ENCODE assay signal across 18 mouse cellular contexts in the genomic region with DNA sequence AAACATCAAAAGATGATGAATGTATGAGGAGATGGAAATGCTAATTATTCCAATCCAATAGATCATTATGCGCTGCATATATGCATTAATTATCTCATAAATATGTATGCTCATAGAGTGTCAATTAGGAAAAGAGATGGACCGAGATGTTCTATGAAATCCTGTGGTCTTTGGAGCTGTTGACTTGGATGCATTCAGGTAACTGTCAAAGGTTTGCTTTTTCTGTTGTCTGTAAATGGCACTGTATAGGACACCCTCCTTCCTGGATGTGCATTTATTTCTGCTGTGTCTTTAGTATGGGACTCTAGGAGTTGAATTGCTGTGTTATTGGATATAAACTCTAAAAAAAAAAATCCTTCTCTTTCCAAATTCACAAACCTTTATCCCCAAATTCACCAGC.
A peak's percentile ranks its signal among the peaks of the same experiment; 100 is the strongest.
DNase-seq lines count a peak whose midpoint lies in the region; ATAC-seq and TF ChIP-seq lines count a peak whose summit lies in the region.
"Had no signal": no experiment of that assay in that cellular context is flagged by ENCODE, and none has a peak within 500 bp of the region (broad histone marks: within the 10 kb centered on the region; RNA-seq: fewer than 3 reads in every experiment).

No protein-coding gene starts in this region.

- H3K27ac ChIP-seq in heart, embryonic 11.5 days (ENCODE audit: low read depth, low read length), result no peak overlapping the region
- H3K27ac ChIP-seq in hindbrain, embryonic 15.5 days (replicated peaks), result peak overlapping the region; percentile 55
- no peak overlapping the region for H3K27ac ChIP-seq in hindbrain, postnatal 0 days
- peak overlapping the region; percentile 35 for H3K27ac ChIP-seq in forebrain, embryonic 14.5 days (ENCODE audit: low read depth, low read length)
- peak overlapping the region; percentile 62 for H3K27ac ChIP-seq in forebrain, embryonic 16.5 days (ENCODE audit: low read length)
- no peak overlapping the region for H3K27ac ChIP-seq in liver, postnatal 0 days (ENCODE audit: low read depth)
- H3K27ac ChIP-seq: embryonic facial prominence, embryonic 13.5 days; heart, adult 2 months; intestine, embryonic 15.5 days had no signal

- peak; percentile 14 for DNase-seq in heart, adult 11 months
- DNase-seq in hindbrain, postnatal 0 days (ENCODE audit: low spot score), result no peak
- no peak for DNase-seq in forebrain, embryonic 14.5 days (ENCODE audit: low spot score)
- no peak for DNase-seq in cerebellum, postnatal 25 days
- no peak for DNase-seq in liver, postnatal 0 days
- DNase-seq: adrenal gland, postnatal 14 days; cerebellum, postnatal 36 days; gastrocnemius, postnatal 10 days; heart, adult 2 months; kidney, adult 2 months had no signal

- TF ChIP-seq CTCF in hindbrain, postnatal 0 days (IDR thresholded peaks at IDR 0.05; ENCODE audit: low read depth), result no peak
- TF ChIP-seq CTCF in liver, postnatal 0 days (IDR thresholded peaks at IDR 0.05; ENCODE audit: low read depth), result no peak

- H3K36me3 ChIP-seq in heart, embryonic 11.5 days (ENCODE audit: control insufficient read depth, insufficient read depth, low read length), result no peaks in the 10 kb centered on the region
- no peaks in the 10 kb centered on the region for H3K36me3 ChIP-seq in hindbrain, embryonic 15.5 days
- H3K36me3 ChIP-seq in hindbrain, postnatal 0 days (ENCODE audit: insufficient read depth, low read length), result no peaks in the 10 kb centered on the region
- H3K36me3 ChIP-seq in forebrain, embryonic 14.5 days (ENCODE audit: control insufficient read depth, insufficient read depth, low read length), result no peaks in the 10 kb centered on the region
- H3K36me3 ChIP-seq in forebrain, embryonic 16.5 days (ENCODE audit: control insufficient read depth, insufficient read depth), result no peaks in the 10 kb centered on the region
- no peaks in the 10 kb centered on the region for H3K36me3 ChIP-seq in liver, postnatal 0 days (replicated peaks; ENCODE audit: insufficient read depth, low read length)
- H3K36me3 ChIP-seq: embryonic facial prominence, embryonic 13.5 days; heart, embryonic 12.5 days; intestine, embryonic 15.5 days had no signal

- no peaks in the 10 kb centered on the region for H3K9me3 ChIP-seq in heart, embryonic 11.5 days (replicated peaks; ENCODE audit: control insufficient read depth, low read length)
- H3K9me3 ChIP-seq in hindbrain, embryonic 15.5 days, result no peaks in the 10 kb centered on the region
- no peaks in the 10 kb centered on the region for H3K9me3 ChIP-seq in hindbrain, postnatal 0 days (ENCODE audit: low read length)
- no peaks in the 10 kb centered on the region for H3K9me3 ChIP-seq in forebrain, embryonic 14.5 days (replicated peaks; ENCODE audit: control insufficient read depth, low read length)
- no peaks in the 10 kb centered on the region for H3K9me3 ChIP-seq in forebrain, embryonic 16.5 days (ENCODE audit: control insufficient read depth, low read length)
- H3K9me3 ChIP-seq in liver, postnatal 0 days (ENCODE audit: low read length), result no peaks in the 10 kb centered on the region
- H3K9me3 ChIP-seq: embryonic facial prominence, embryonic 13.5 days; heart, embryonic 12.5 days; intestine, embryonic 15.5 days had no signal

- H3K4me2 ChIP-seq in heart, embryonic 11.5 days, result no peak overlapping the region
- H3K4me2 ChIP-seq in hindbrain, embryonic 15.5 days, result no peak overlapping the region
- no peak overlapping the region for H3K4me2 ChIP-seq in hindbrain, postnatal 0 days (ENCODE audit: low read depth, low read length)
- no peak overlapping the region for H3K4me2 ChIP-seq in forebrain, embryonic 14.5 days (ENCODE audit: low read length)
- H3K4me2 ChIP-seq in forebrain, embryonic 16.5 days (ENCODE audit: low read length), result no peak overlapping the region
- no peak overlapping the region for H3K4me2 ChIP-seq in liver, postnatal 0 days (ENCODE audit: low read depth, low read length)
- H3K4me2 ChIP-seq: embryonic facial prominence, embryonic 13.5 days; heart, embryonic 12.5 days; intestine, embryonic 15.5 days had no signal

- no peaks in the 10 kb centered on the region for H3K27me3 ChIP-seq in heart, embryonic 11.5 days (ENCODE audit: control insufficient read depth, insufficient read depth, low read length)
- H3K27me3 ChIP-seq in hindbrain, embryonic 15.5 days, result no peaks in the 10 kb centered on the region
- H3K27me3 ChIP-seq in hindbrain, postnatal 0 days (ENCODE audit: insufficient read depth, low read length), result no peaks in the 10 kb centered on the region
- no peaks in the 10 kb centered on the region for H3K27me3 ChIP-seq in forebrain, embryonic 14.5 days (replicated peaks; ENCODE audit: control insufficient read depth, insufficient read depth, low read length)
- no peaks in the 10 kb centered on the region for H3K27me3 ChIP-seq in forebrain, embryonic 16.5 days (replicated peaks; ENCODE audit: control insufficient read depth, insufficient read depth, low read length)
- H3K27me3 ChIP-seq in liver, postnatal 0 days (ENCODE audit: insufficient read depth, low read length), result no peaks in the 10 kb centered on the region
- H3K27me3 ChIP-seq: intestine, embryonic 15.5 days had no signal

- ATAC-seq in heart, embryonic 11.5 days (replicated peaks; ENCODE audit: insufficient number of reproducible peaks, low FRiP score, low TSS enrichment), result no peak
- no peak for ATAC-seq in hindbrain, embryonic 15.5 days (ENCODE audit: low FRiP score, low read depth)
- no peak for ATAC-seq in hindbrain, postnatal 0 days
- peak; percentile 35 for ATAC-seq in forebrain, embryonic 14.5 days
- ATAC-seq in forebrain, embryonic 16.5 days, result peak; percentile 14; the same call in 1 of the 2 replicates
- ATAC-seq in liver, postnatal 0 days, result no peak
- ATAC-seq: activated CD4-positive, CD25-positive, alpha-beta regulatory T cell, adult 4 months; intestine, embryonic 15.5 days; Patski had no signal

- TF ChIP-seq EP300 in liver, postnatal 0 days (IDR thresholded peaks at IDR 0.05; ENCODE audit: low read depth), result no peak

- H3K4me3 ChIP-seq in heart, embryonic 11.5 days (ENCODE audit: low read depth, low read length), result no peak overlapping the region
- no peak overlapping the region for H3K4me3 ChIP-seq in hindbrain, embryonic 15.5 days
- H3K4me3 ChIP-seq in hindbrain, postnatal 0 days (ENCODE audit: low read length), result no peak overlapping the region
- no peak overlapping the region for H3K4me3 ChIP-seq in forebrain, embryonic 14.5 days (ENCODE audit: low read depth, low read length)
- H3K4me3 ChIP-seq in forebrain, embryonic 16.5 days (replicated peaks; ENCODE audit: low read length), result no peak overlapping the region
- H3K4me3 ChIP-seq in liver, postnatal 0 days (ENCODE audit: low read depth, low read length), result no peak overlapping the region
- H3K4me3 ChIP-seq: embryonic facial prominence, embryonic 13.5 days; heart, adult 2 months; heart, embryonic 12.5 days; intestine, embryonic 15.5 days had no signal

- WGBS in heart, embryonic 11.5 days (ENCODE audit: insufficient replicate concordance), result 84% methylated on average over 2 of the region's 2 CpGs
- 40% methylated on average over 2 of the region's 2 CpGs for WGBS in hindbrain, embryonic 15.5 days
- 43% methylated on average over 2 of the region's 2 CpGs for WGBS in hindbrain, postnatal 0 days
- WGBS in forebrain, embryonic 14.5 days, result 55% methylated on average over 2 of the region's 2 CpGs
- 33% methylated on average over 2 of the region's 2 CpGs for WGBS in forebrain, embryonic 16.5 days
- 73% methylated on average over 2 of the region's 2 CpGs for WGBS in liver, postnatal 0 days (ENCODE audit: insufficient replicate concordance)

- H3K9ac ChIP-seq in heart, embryonic 11.5 days (ENCODE audit: low read depth, low read length), result no peak overlapping the region
- H3K9ac ChIP-seq in hindbrain, embryonic 15.5 days, result no peak overlapping the region
- H3K9ac ChIP-seq in hindbrain, postnatal 0 days (replicated peaks; ENCODE audit: low read length), result no peak overlapping the region
- no peak overlapping the region for H3K9ac ChIP-seq in forebrain, embryonic 14.5 days (ENCODE audit: low read length)
- H3K9ac ChIP-seq in forebrain, embryonic 16.5 days (replicated peaks; ENCODE audit: low read depth, low read length), result no peak overlapping the region
- no peak overlapping the region for H3K9ac ChIP-seq in liver, postnatal 0 days (replicated peaks)
- H3K9ac ChIP-seq: embryonic facial prominence, embryonic 13.5 days; heart, embryonic 12.5 days; intestine, embryonic 15.5 days had no signal

- no peaks in the 10 kb centered on the region for H3K4me1 ChIP-seq in heart, embryonic 11.5 days (ENCODE audit: control insufficient read depth, insufficient read depth, low read length)
- H3K4me1 ChIP-seq in hindbrain, embryonic 15.5 days (replicated peaks), result peaks cover 35% of the 10 kb centered on the region
- H3K4me1 ChIP-seq in hindbrain, postnatal 0 days (ENCODE audit: insufficient read depth, low read length), result peaks cover 4% of the 10 kb centered on the region; the same call in 1 of the 2 replicates
- peaks cover 24% of the 10 kb centered on the region for H3K4me1 ChIP-seq in forebrain, embryonic 14.5 days (ENCODE audit: control insufficient read depth, insufficient read depth, low read length)
- H3K4me1 ChIP-seq in forebrain, embryonic 16.5 days (replicated peaks; ENCODE audit: control insufficient read depth, insufficient read depth, low read length), result peaks cover 22% of the 10 kb centered on the region
- H3K4me1 ChIP-seq in liver, postnatal 0 days (ENCODE audit: insufficient read depth), result no peaks in the 10 kb centered on the region
- H3K4me1 ChIP-seq: embryonic facial prominence, embryonic 13.5 days; intestine, embryonic 15.5 days had no signal

Comparison
In these comparisons a context has a peak if more than half of its experiments do, and no peak if none do; other contexts are left out.
1. H3K27ac ChIP-seq: peak in hindbrain, embryonic 15.5 days (single experiment), forebrain, embryonic 14.5 days (single experiment) and forebrain, embryonic 16.5 days (single experiment); none in heart, embryonic 11.5 days (single experiment), hindbrain, postnatal 0 days (single experiment) and liver, postnatal 0 days (single experiment).
2. ATAC-seq: peak in forebrain, embryonic 14.5 days (single experiment) and forebrain, embryonic 16.5 days (single experiment); none in heart, embryonic 11.5 days (single experiment), hindbrain, embryonic 15.5 days (single experiment), hindbrain, postnatal 0 days (single experiment) and liver, postnatal 0 days (single experiment).